ENCODE assay signal across 16 mouse cellular contexts in the genomic region with DNA sequence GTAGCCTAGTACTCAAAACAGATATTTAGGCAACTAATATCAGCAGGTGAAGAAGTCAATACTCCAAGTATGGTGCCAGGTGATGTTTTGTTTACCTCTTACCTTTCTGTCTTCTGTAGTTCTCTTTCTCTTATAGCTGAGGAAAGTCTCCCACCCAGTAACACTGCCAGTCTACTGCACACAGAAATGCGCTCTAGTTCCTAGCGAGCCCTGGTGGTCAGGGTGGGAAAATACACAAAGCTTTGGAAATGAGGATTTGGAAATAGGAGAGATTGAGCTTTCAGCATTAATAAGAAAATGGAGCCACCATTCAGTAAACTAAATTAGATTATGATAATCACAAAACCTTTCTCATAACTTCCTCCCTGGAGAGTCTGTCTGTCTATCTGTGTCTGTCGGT.
DNase-seq lines count a peak whose midpoint lies in the region; ATAC-seq and TF ChIP-seq lines count a peak whose summit lies in the region.
"Had no signal": no experiment of that assay in that cellular context is flagged by ENCODE, and none has a peak within 500 bp of the region (broad histone marks: within the 10 kb centered on the region; RNA-seq: fewer than 3 reads in every experiment).

No protein-coding gene starts in this region.

- H3K9me3 ChIP-seq in forebrain, postnatal 0 days (ENCODE audit: low read length), result no peaks in the 10 kb centered on the region
- no peaks in the 10 kb centered on the region for H3K9me3 ChIP-seq in forebrain, embryonic 10.5 days
- no peaks in the 10 kb centered on the region for H3K9me3 ChIP-seq in intestine, embryonic 15.5 days
- H3K9me3 ChIP-seq: hindbrain, embryonic 15.5 days; limb, embryonic 12.5 days; midbrain, embryonic 15.5 days had no signal

- intact Hi-C loops in left cerebral cortex, postnatal 4 days (cut with DNase I), result no loop called here

- DNase-seq in forebrain, postnatal 0 days, result no peak
- no peak for DNase-seq in forebrain, embryonic 10.5 days (ENCODE audit: extremely low spot score, low spot score)
- DNase-seq in left cerebral cortex, postnatal 4 days, result peak; percentile 11
- DNase-seq in left cerebral cortex, adult 11 months (ENCODE audit: low spot score), result no peak
- peak; percentile 48 for DNase-seq in ES-CJ7 (ENCODE audit: low read depth, low spot score)
- DNase-seq in retina, embryonic 14.5 days (ENCODE audit: low spot score), result peak; percentile 4
- DNase-seq: cerebellum, postnatal 36 days; right cerebral cortex, postnatal 14 days; thymus, postnatal 25 days had no signal

- H3K27ac ChIP-seq in forebrain, postnatal 0 days (ENCODE audit: low read depth, low read length), result no peak overlapping the region
- no peak overlapping the region for H3K27ac ChIP-seq in forebrain, embryonic 10.5 days
- no peak overlapping the region for H3K27ac ChIP-seq in intestine, embryonic 15.5 days
- H3K27ac ChIP-seq: hindbrain, embryonic 15.5 days; limb, embryonic 12.5 days; midbrain, embryonic 15.5 days had no signal

- TF ChIP-seq CTCF in forebrain, postnatal 0 days (IDR thresholded peaks at IDR 0.05; ENCODE audit: low read depth), result peak; percentile 53

- no peaks in the 10 kb centered on the region for H3K27me3 ChIP-seq in forebrain, postnatal 0 days (ENCODE audit: insufficient read depth, low read length)
- no peaks in the 10 kb centered on the region for H3K27me3 ChIP-seq in forebrain, embryonic 10.5 days (ENCODE audit: poor library complexity, severe bottlenecking)
- H3K27me3 ChIP-seq in intestine, embryonic 15.5 days (replicated peaks), result no peaks in the 10 kb centered on the region
- H3K27me3 ChIP-seq: hindbrain, embryonic 15.5 days; limb, embryonic 12.5 days; midbrain, embryonic 15.5 days had no signal

- no peaks in the 10 kb centered on the region for H3K4me1 ChIP-seq in forebrain, postnatal 0 days (ENCODE audit: insufficient read depth)
- no peaks in the 10 kb centered on the region for H3K4me1 ChIP-seq in forebrain, embryonic 10.5 days
- H3K4me1 ChIP-seq in intestine, embryonic 15.5 days (replicated peaks), result no peaks in the 10 kb centered on the region
- H3K4me1 ChIP-seq: hindbrain, embryonic 15.5 days; limb, embryonic 12.5 days; midbrain, embryonic 15.5 days had no signal

- H3K4me3 ChIP-seq in forebrain, postnatal 0 days (ENCODE audit: low read depth, low read length), result no peak overlapping the region
- H3K4me3 ChIP-seq in forebrain, embryonic 10.5 days, result no peak overlapping the region
- H3K4me3 ChIP-seq in intestine, embryonic 15.5 days (replicated peaks), result no peak overlapping the region
- H3K4me3 ChIP-seq: erythroblast, embryonic 14.5 days; hindbrain, embryonic 15.5 days; limb, embryonic 12.5 days; midbrain, embryonic 15.5 days had no signal

- WGBS in forebrain, postnatal 0 days, result 69% methylated on average over 3 of the region's 3 CpGs
- 54% methylated on average over 3 of the region's 3 CpGs for WGBS in forebrain, embryonic 10.5 days
- 63% methylated on average over 3 of the region's 3 CpGs for WGBS in intestine, embryonic 15.5 days

- no peaks in the 10 kb centered on the region for H3K36me3 ChIP-seq in forebrain, postnatal 0 days (ENCODE audit: insufficient read depth)
- H3K36me3 ChIP-seq in forebrain, embryonic 10.5 days (replicated peaks), result no peaks in the 10 kb centered on the region
- H3K36me3 ChIP-seq in intestine, embryonic 15.5 days, result no peaks in the 10 kb centered on the region
- H3K36me3 ChIP-seq: hindbrain, embryonic 15.5 days; limb, embryonic 12.5 days; midbrain, embryonic 15.5 days had no signal

- no peak for ATAC-seq in forebrain, postnatal 0 days
- ATAC-seq in intestine, embryonic 15.5 days, result no peak
- ATAC-seq: activated CD4-positive, CD25-positive, alpha-beta regulatory T cell, adult 4 months; midbrain, embryonic 15.5 days had no signal

- H3K4me2 ChIP-seq in forebrain, postnatal 0 days (ENCODE audit: low read depth), result no peak overlapping the region
- no peak overlapping the region for H3K4me2 ChIP-seq in intestine, embryonic 15.5 days (replicated peaks)
- H3K4me2 ChIP-seq: heart, embryonic 11.5 days; hindbrain, embryonic 15.5 days; limb, embryonic 12.5 days; midbrain, embryonic 15.5 days had no signal

- H3K9ac ChIP-seq in forebrain, postnatal 0 days, result no peak overlapping the region
- no peak overlapping the region for H3K9ac ChIP-seq in intestine, embryonic 15.5 days
- H3K9ac ChIP-seq: hindbrain, embryonic 15.5 days; limb, embryonic 12.5 days; midbrain, embryonic 15.5 days had no signal

Comparison
In these comparisons a context has a peak if more than half of its experiments do, and no peak if none do; other contexts are left out.
1. DNase-seq: peak in left cerebral cortex, postnatal 4 days (single experiment), ES-CJ7 (single experiment) and retina, embryonic 14.5 days (single experiment); none in forebrain, postnatal 0 days (single experiment), forebrain, embryonic 10.5 days (single experiment) and left cerebral cortex, adult 11 months (single experiment).